Mouse (Mus musculus): ENCODE data around the gene Tbc1d1. TPM values are rescaled to one million over a fixed set of nuclear protein-coding genes. Genes with fewer than 3 reads are reported as not detected.

Tbc1d1 gene
- total RNA-seq, 2 experiments from 2014 or later: 16.7 to 21.9 TPM

GRCm38 (mm10) chr5:64367426-64367825 is 211.3 kb downstream of the Tbc1d1 start:
- DNase-seq: peak; percentile 85 to 87
- intact Hi-C loops (cut with DNase I): loop anchor here (5.0 kb wide), 1 partner anchor 35 kb away; no protein-coding TSS in a partner anchor

- no peak for DNase-seq
- intact Hi-C loops (cut with DNase I): no loop called here
These were observed 215.3 kb downstream of the Tbc1d1 start for GRCm38 (mm10) chr5:64371331-64371831.

- intact Hi-C loops (cut with DNase I): loop anchor here (2.0 kb wide), 1 partner anchor 78 kb away; no protein-coding TSS in a partner anchor
- DNase-seq: no peak
These were observed 216.3 kb downstream of the Tbc1d1 start for GRCm38 (mm10) chr5:64372292-64372961.

GRCm38 (mm10) chr5:64373695-64374094 is 217.6 kb downstream of the Tbc1d1 start:
- intact Hi-C loops (cut with DNase I): loop anchor here (2.0 kb wide), 1 partner anchor 79 kb away; no protein-coding TSS in a partner anchor
- DNase-seq: no peak

- intact Hi-C loops (cut with DNase I): loop anchor here (5.0 kb wide), 1 partner anchor 49 kb away; no protein-coding TSS in a partner anchor
- DNase-seq: no peak
These were observed 219.7 kb downstream of the Tbc1d1 start for GRCm38 (mm10) chr5:64375851-64376250.

- no peak for DNase-seq
- intact Hi-C loops (cut with DNase I): loop anchor here (5.0 kb wide), 1 partner anchor 49 kb away; no protein-coding TSS in a partner anchor
These were observed 220.4 kb downstream of the Tbc1d1 start for GRCm38 (mm10) chr5:64376466-64376865.

- intact Hi-C loops (cut with DNase I): loop anchor here (5.0 kb wide), 1 partner anchor 50 kb away; no protein-coding TSS in a partner anchor
These were observed 221.6 kb downstream of the Tbc1d1 start for GRCm38 (mm10) chr5:64377705-64378104.

GRCm38 (mm10) chr5:64378591-64379275 is 222.6 kb downstream of the Tbc1d1 start:
- intact Hi-C loops (cut with DNase I): loop anchor here (5.0 kb wide), 1 partner anchor 51 kb away; no protein-coding TSS in a partner anchor
- DNase-seq: peak; percentile 25 to 48

More at GRCm38 (mm10) chr5:64377705-64378104, 221.6 kb downstream of the Tbc1d1 start:
- DNase-seq: no peak

- no peak for DNase-seq
- intact Hi-C loops (cut with DNase I): loop anchor here (5.0 to 10.0 kb wide), 2 partner anchors 53 to 305 kb away; no protein-coding TSS in a partner anchor
These were observed 223.7 kb downstream of the Tbc1d1 start for GRCm38 (mm10) chr5:64379829-64380228.

GRCm38 (mm10) chr5:64380698-64381375 is 224.7 kb downstream of the Tbc1d1 start:
- intact Hi-C loops (cut with DNase I): loop anchor here (10.0 kb wide), 1 partner anchor 304 kb away; no protein-coding TSS in a partner anchor
- peak; percentile 55 to 60 for DNase-seq

- no peak for DNase-seq
- intact Hi-C loops (cut with DNase I): loop anchor here (10.0 kb wide), 1 partner anchor 303 kb away; no protein-coding TSS in a partner anchor
These were observed 225.4 kb downstream of the Tbc1d1 start for GRCm38 (mm10) chr5:64381538-64381937.

- intact Hi-C loops (cut with DNase I): loop anchor here (1.0 to 10.0 kb wide), 5 partner anchors 93 to 484 kb away; no protein-coding TSS in a partner anchor
- DNase-seq: peak; percentile 80 to 88
These were observed 226.4 kb downstream of the Tbc1d1 start for GRCm38 (mm10) chr5:64382451-64383057.

- intact Hi-C loops (cut with DNase I): loop anchor here (2.0 to 10.0 kb wide), 4 partner anchors 122 to 484 kb away; no protein-coding TSS in a partner anchor
- no peak for DNase-seq
These were observed 227.1 kb downstream of the Tbc1d1 start for GRCm38 (mm10) chr5:64383215-64383614.

- intact Hi-C loops (cut with DNase I): loop anchor here (10.0 kb wide), 1 partner anchor 300 kb away; no protein-coding TSS in a partner anchor
- DNase-seq: no peak
These were observed 228.4 kb downstream of the Tbc1d1 start for GRCm38 (mm10) chr5:64384546-64384945.

- intact Hi-C loops (cut with DNase I): loop anchor here (5.0 to 10.0 kb wide), 2 partner anchors 195 to 298 kb away; no protein-coding TSS in a partner anchor
- no peak for DNase-seq
These were observed 230.9 kb downstream of the Tbc1d1 start for GRCm38 (mm10) chr5:64386996-64387395.

- intact Hi-C loops (cut with DNase I): loop anchor here (5.0 to 10.0 kb wide), 2 partner anchors 193 to 295 kb away; no protein-coding TSS in a partner anchor
- peak; percentile 47 to 60 for DNase-seq
These were observed 233.3 kb downstream of the Tbc1d1 start for GRCm38 (mm10) chr5:64389202-64389929.

- intact Hi-C loops (cut with DNase I): no loop called here
- no peak for DNase-seq
These were observed 235.2 kb downstream of the Tbc1d1 start for GRCm38 (mm10) chr5:64391346-64391745.

- intact Hi-C loops (cut with DNase I): no loop called here
- DNase-seq: no peak
These were observed 236.4 kb downstream of the Tbc1d1 start for GRCm38 (mm10) chr5:64392426-64393020.
